Mouse (Mus musculus) neural tube, embryonic 11.5 days (tissue): ENCODE results near the gene Ccnb1. TPM values are rescaled to one million over a fixed set of nuclear protein-coding genes. Genes with fewer than 3 reads are reported as not detected.
"Not testable (repeated sequence)": the region's sequence is repeated elsewhere in the genome, so short reads cannot be mapped to it uniquely, and the experiment has no call there.

Experiments
- ATAC-seq: fragments of 200-750 bp; cut with Nextera tagmentation; 2 replicates; pipeline ENCODE4 v1.8.0; 2017; ENCODE audit warnings: moderate number of reproducible peaks, mild to moderate bottlenecking, moderate TSS enrichment, moderate library complexity; ENCODE audit not compliant: insufficient read depth, low FRiP score, low TSS enrichment
- DNase-seq: peaks from one replicate; pipeline ENCODE4 v3.0.0-alpha.2; 2015; ENCODE audit warnings: low spot score
- H3K27ac ChIP-seq: fragments of 300-500 bp; sonication (generic); 2 replicates; pipeline ENCODE4 v1.5.1; 2014; ENCODE audit warnings: low read depth, mild to moderate bottlenecking, low read length
- H3K27me3 ChIP-seq: fragments of 300-500 bp; sonication (generic); 2 replicates; pipeline ENCODE4 v1.6.1; 2014; ENCODE audit warnings: mild to moderate bottlenecking, low read length, mixed read lengths; ENCODE audit not compliant: control insufficient read depth, insufficient read depth
- H3K36me3 ChIP-seq: fragments of 300-500 bp; sonication (generic); 2 replicates; pipeline ENCODE4 v1.6.1; 2014; ENCODE audit warnings: mild to moderate bottlenecking, low read length, moderate library complexity, mixed read lengths; ENCODE audit not compliant: control insufficient read depth, insufficient read depth
- H3K4me1 ChIP-seq: fragments of 300-500 bp; sonication (generic); 2 replicates; pipeline ENCODE4 v1.6.1; 2014; ENCODE audit warnings: low read length, mixed read lengths; ENCODE audit not compliant: control insufficient read depth, insufficient read depth
- H3K4me2 ChIP-seq: fragments of 300-500 bp; sonication (generic); 2 replicates; pipeline ENCODE4 v1.6.1; 2014; ENCODE audit warnings: low read depth, mild to moderate bottlenecking, moderate library complexity
- H3K4me3 ChIP-seq: fragments of 300-500 bp; sonication (generic); 2 replicates; pipeline ENCODE4 v1.5.1; 2014; ENCODE audit warnings: low read depth, low read length
- H3K9ac ChIP-seq: fragments of 300-500 bp; sonication (generic); 2 replicates; pipeline ENCODE4 v1.6.1; 2014; ENCODE audit warnings: mild to moderate bottlenecking, low read length
- H3K9me3 ChIP-seq: fragments of 300-500 bp; sonication (generic); 2 replicates; pipeline ENCODE4 v1.6.1; 2016; ENCODE audit warnings: low read length; ENCODE audit not compliant: control insufficient read depth
- WGBS: fragments of 180-500 bp; shearing (Covaris S2); extraction: QIAGEN DNeasy Blood & Tissue Kit; methylation state at CpG from one replicate; pipeline ENCODE4 v1.1.7; 2014; 5-methylcytosine and 5-hydroxymethylcytosine counted together
- polyA plus RNA-seq: library from polyadenylated mRNA; unstranded; fragments of >200 nt; fragmentation: Nextera tagmentation; extraction: Ambion mirVana; gene quantifications from 2 replicates; pipeline ENCODE4 v1.2.1, GENCODE M21; 2014

The Ccnb1 gene
- polyA plus RNA-seq, 1 experiment from 2014 or later, result 343 TPM

GRCm38 (mm10) chr13:100731462-100732046 lies 54.8 kb downstream of the Ccnb1 start:
- H3K4me3 ChIP-seq, H3K36me3 ChIP-seq, H3K27ac ChIP-seq, H3K27me3 ChIP-seq, H3K9me3 ChIP-seq, ATAC-seq, H3K9ac ChIP-seq, DNase-seq, H3K4me1 ChIP-seq: not testable (repeated sequence)
- WGBS, result 91% methylated on average over 5 of the region's 6 CpGs
- peak overlapping the region; percentile 54 for H3K4me2 ChIP-seq

DNA sequence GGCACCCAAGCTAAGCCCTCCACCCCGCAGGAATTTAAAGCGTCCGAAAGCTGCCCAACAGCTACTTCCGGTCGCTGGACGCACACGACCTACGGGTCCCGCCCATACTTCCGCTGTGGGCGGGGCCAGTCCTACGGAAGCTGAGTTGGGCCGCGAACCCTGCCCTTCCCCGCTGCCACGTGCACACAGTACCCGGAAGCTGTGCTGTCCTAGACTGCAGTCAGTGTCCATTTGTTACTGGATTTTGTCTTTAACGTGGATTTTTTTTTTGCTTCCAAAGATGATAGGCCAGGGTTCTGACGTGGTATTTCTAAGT lies 55.6 kb downstream of the Ccnb1 start, which contains the start of gene Cdk7:
Gene Cdk7 (minus strand): TSS at position 79 of the 316 bp plus-strand sequence.
- 0% methylated on average over 19 of the region's 19 CpGs for WGBS
- Histone ChIP-seq H3K4me3 (peak within 1 kb of the TSS; percentile 89), H3K27ac (peak within 1 kb of the TSS; percentile 81), H3K9me3 (no peaks in the 10 kb centered on the region), H3K27me3 (no peaks in the 10 kb centered on the region), H3K36me3 (peaks cover 6% of the 10 kb centered on the region; the same call in 1 of the 2 replicates), H3K4me2 (peak within 1 kb of the TSS; percentile 54), H3K9ac (peak within 1 kb of the TSS; percentile 84), H3K4me1 (no peaks in the 10 kb centered on the region)
- ATAC-seq (peak; percentile 100), DNase-seq (peak; percentile 97)

- peak overlapping the region; percentile 81 for H3K27ac ChIP-seq
- H3K9ac ChIP-seq, result peak overlapping the region; percentile 84
- no peaks in the 10 kb centered on the region for H3K27me3 ChIP-seq
- H3K9me3 ChIP-seq, result no peaks in the 10 kb centered on the region
- H3K36me3 ChIP-seq, result peaks cover 6% of the 10 kb centered on the region; the same call in 1 of the 2 replicates
- H3K4me2 ChIP-seq, result peak overlapping the region; percentile 54
- H3K4me3 ChIP-seq, result peak overlapping the region; percentile 89
- no peaks in the 10 kb centered on the region for H3K4me1 ChIP-seq
- ATAC-seq (peak; percentile 79), DNase-seq (no peak)
- 2% methylated on average over 30 of the region's 30 CpGs for WGBS
These were observed 56.1 kb downstream of the Ccnb1 start for GRCm38 (mm10) chr13:100730153-100730860.

Other genes starting within 250 kb of the Ccnb1 start
- 1.3 and 1.5 TPM in 2 replicates for gene Ocln, start 233.9 kb downstream of the Ccnb1 start, polyA plus RNA-seq
- gene Marveld2, start 169.6 kb downstream of the Ccnb1 start, polyA plus RNA-seq, result 2.4 and 2.6 TPM in 2 replicates
- gene Ak6, start 135.6 kb downstream of the Ccnb1 start, polyA plus RNA-seq, result 334 and 336 TPM in 2 replicates
- gene Rad17, start 135.5 kb downstream of the Ccnb1 start, polyA plus RNA-seq, result 25.3 and 28.2 TPM in 2 replicates
- gene Taf9, start 135.0 kb downstream of the Ccnb1 start, polyA plus RNA-seq, result 16.4 and 18.4 TPM in 2 replicates
- 2.0 and 2.3 TPM in 2 replicates for gene Ccdc125, start 116.9 kb downstream of the Ccnb1 start, polyA plus RNA-seq
- gene Cdk7, start 55.6 kb downstream of the Ccnb1 start, polyA plus RNA-seq, result 69.0 and 77.0 TPM in 2 replicates
- 129 and 144 TPM in 2 replicates for gene Mrps36, start 41.9 kb downstream of the Ccnb1 start, polyA plus RNA-seq
- 44.0 and 48.3 TPM in 2 replicates for gene Cenph, start 10.7 kb downstream of the Ccnb1 start, polyA plus RNA-seq
- 48.2 and 49.8 TPM in 2 replicates for gene Slc30a5, start 46.9 kb upstream of the Ccnb1 start, polyA plus RNA-seq